Mouse (Mus musculus): Measurements from ENCODE around the gene Tlx1.

Tlx1 gene

DNA sequence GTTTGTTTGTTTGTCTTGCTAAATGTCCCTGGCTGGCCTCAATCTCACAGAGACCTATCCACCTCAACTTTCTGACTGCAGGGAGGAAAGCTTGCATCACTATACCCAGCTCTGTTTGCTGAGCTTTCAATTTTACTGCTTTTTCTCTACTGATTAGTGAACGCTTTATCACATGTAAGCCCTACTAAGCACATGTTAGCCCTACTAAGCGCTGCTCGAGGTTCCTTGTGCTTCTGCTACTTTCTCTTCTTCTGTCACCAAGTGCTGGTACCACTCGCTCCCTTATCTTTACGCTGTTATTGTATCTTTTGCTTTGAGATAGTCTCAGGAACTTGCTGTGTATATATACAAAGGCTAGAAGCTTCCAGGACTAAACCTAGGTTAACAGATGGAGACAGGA, 30.0 kb downstream of the Tlx1 start:
- Histone ChIP-seq H3K27me3 (ENCODE audit: insufficient read depth, low read length) (no peaks in the 10 kb centered on the region), H3K36me3 (ENCODE audit: insufficient read depth, low read length) (no peaks in the 10 kb centered on the region), H3K9me3 (ENCODE audit: low read length) (no peaks in the 10 kb centered on the region), H3K4me1 (replicated peaks; ENCODE audit: low read depth, low read length) (peaks cover 16% of the 10 kb centered on the region), H3K4me3 (replicated peaks; ENCODE audit: low read length) (no peak overlapping the region)
- TF ChIP-seq POU5F1 (IDR thresholded peaks at IDR 0.05; ENCODE audit: borderline replicate concordance, low read length) (no peak), NANOG (IDR thresholded peaks at IDR 0.05; ENCODE audit: borderline replicate concordance, low read length) (no peak), CTCF (conservative IDR thresholded peaks at IDR 0.05; ENCODE audit: low read length) (no peak)

DNA sequence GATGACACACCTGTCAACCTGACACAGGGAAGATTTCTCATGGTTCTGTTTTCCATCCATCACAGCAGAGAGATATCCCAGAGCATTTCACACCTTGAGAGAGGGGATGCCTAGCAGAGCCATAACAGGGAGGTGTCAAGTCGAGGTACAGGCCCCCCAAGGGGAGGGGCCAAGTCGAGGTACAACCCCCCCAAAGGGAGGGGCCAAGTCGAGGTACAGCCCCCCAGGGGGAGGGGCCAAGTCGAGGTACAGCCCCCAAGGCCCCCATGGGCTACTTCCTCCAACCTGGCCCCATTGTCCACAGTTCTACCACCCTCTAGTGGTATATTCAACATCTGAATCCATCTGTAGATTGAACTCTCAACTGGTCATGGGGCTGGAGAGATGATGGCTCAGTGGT, 44.2 kb downstream of the Tlx1 start:
- Histone ChIP-seq H3K9me3 (ENCODE audit: low read length) (no peaks in the 10 kb centered on the region), H3K36me3 (ENCODE audit: insufficient read depth, low read length) (no peaks in the 10 kb centered on the region), H3K4me1 (replicated peaks; ENCODE audit: low read depth, low read length) (no peaks in the 10 kb centered on the region), H3K27me3 (ENCODE audit: insufficient read depth, low read length) (no peaks in the 10 kb centered on the region), H3K4me3 (replicated peaks; ENCODE audit: low read length) (no peak overlapping the region)
- TF ChIP-seq POU5F1 (IDR thresholded peaks at IDR 0.05; ENCODE audit: borderline replicate concordance, low read length): no peak
- TF ChIP-seq CTCF (conservative IDR thresholded peaks at IDR 0.05; ENCODE audit: low read length): 0 out of 2 replicates have a peak, but pooled peaks have one; percentile 3

- H3K27me3 ChIP-seq (ENCODE audit: insufficient read depth, low read length): no peaks in the 10 kb centered on the region
- no peak overlapping the region for H3K4me3 ChIP-seq (replicated peaks; ENCODE audit: low read length)
- no peaks in the 10 kb centered on the region for H3K36me3 ChIP-seq (ENCODE audit: insufficient read depth, low read length)
- TF ChIP-seq CTCF (conservative IDR thresholded peaks at IDR 0.05; ENCODE audit: low read length) (no peak), NANOG (IDR thresholded peaks at IDR 0.05; ENCODE audit: borderline replicate concordance, low read length) (no peak)
- peaks cover 6% of the 10 kb centered on the region; the same call in 1 of the 2 replicates for H3K4me1 ChIP-seq (replicated peaks; ENCODE audit: low read depth, low read length)
- no peaks in the 10 kb centered on the region for H3K9me3 ChIP-seq (ENCODE audit: low read length)
These were observed 46.5 kb downstream of the Tlx1 start for GRCm38 (mm10) chr19:45196967-45197366.

DNA sequence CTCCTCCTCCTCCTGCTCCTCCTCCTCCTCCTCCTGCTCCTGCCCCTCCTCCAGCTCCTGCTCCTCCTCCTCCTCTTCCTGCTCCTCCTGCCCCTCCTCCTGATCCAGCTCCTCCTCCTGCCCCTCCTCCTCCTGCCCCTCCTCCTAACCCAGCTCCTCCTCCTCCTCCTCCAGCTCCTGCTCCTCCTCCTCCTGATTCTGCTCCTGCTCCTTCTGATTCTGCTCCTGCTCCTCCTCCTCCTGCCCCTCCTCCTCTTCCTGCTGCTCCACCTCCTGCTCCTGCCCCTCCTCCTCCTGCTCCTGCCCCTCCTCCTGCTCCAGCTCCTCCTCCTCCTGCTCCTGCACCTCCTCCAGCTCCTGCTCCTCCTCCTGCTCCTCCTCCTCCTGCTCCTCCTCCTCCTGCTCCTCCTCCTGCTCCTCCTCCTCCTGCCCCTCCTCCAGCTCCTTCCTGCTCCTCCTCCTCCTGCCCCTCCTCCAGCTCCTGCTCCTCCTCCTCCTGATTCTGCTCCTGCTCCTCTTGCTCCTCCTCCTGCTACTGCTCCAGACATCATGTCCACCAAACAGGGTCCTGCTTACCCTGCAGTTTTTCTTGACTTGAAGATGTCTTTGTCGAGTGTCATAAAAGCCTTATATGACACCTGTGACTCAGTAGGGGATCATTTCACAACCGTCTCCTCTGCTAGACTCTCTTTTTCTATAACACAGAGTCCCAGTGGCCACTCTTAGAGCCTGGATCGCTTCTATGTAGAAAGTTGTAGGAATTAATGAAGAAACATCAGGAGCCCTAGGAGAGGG, 55.0 kb downstream of the Tlx1 start:
- Histone ChIP-seq H3K27me3 (ENCODE audit: insufficient read depth, low read length) (peaks cover 7% of the 10 kb centered on the region; the same call in 1 of the 2 replicates), H3K4me1 (replicated peaks; ENCODE audit: low read depth, low read length) (peaks cover 43% of the 10 kb centered on the region), H3K4me3 (replicated peaks; ENCODE audit: low read length) (no peak overlapping the region), H3K36me3 (ENCODE audit: insufficient read depth, low read length) (no peaks in the 10 kb centered on the region), H3K9me3 (ENCODE audit: low read length) (no peaks in the 10 kb centered on the region)
- TF ChIP-seq NANOG (IDR thresholded peaks at IDR 0.05; ENCODE audit: borderline replicate concordance, low read length): no peak
- TF ChIP-seq POU5F1 (IDR thresholded peaks at IDR 0.05; ENCODE audit: borderline replicate concordance, low read length): no peak
- TF ChIP-seq CTCF (conservative IDR thresholded peaks at IDR 0.05; ENCODE audit: low read length): no peak
